Mouse (Mus musculus): ENCODE measurements at regions not wholly inside any gene's neighbourhood (a gene's known extent, or its start where the extent isn't known, plus 50 kb on each side); places are given as distances from the start of the nearest gene placed in this dataset.
A peak's percentile ranks its signal among the peaks of the same experiment; 100 is the strongest.

- DNase-seq (ENCODE audit: low spot score): no peak
These were observed 326.5 kb upstream of the Ubash3b start for GRCm38 (mm10) chr9:41488046-41488445.

- no peak for DNase-seq (ENCODE audit: low spot score)
These were observed 321.7 kb upstream of the Ubash3b start for GRCm38 (mm10) chr9:41483218-41483617.

GRCm38 (mm10) chr9:41481611-41482266, 320.2 kb upstream of the Ubash3b start:
- no peak for DNase-seq (ENCODE audit: low spot score)

- no peak for DNase-seq (ENCODE audit: low spot score)
These were observed 318.6 kb upstream of the Ubash3b start for GRCm38 (mm10) chr9:41479854-41480749.

GRCm38 (mm10) chr9:41479085-41479484, 317.6 kb upstream of the Ubash3b start:
- no peak for DNase-seq (ENCODE audit: low spot score)

GRCm38 (mm10) chr9:41478106-41478848, 316.8 kb upstream of the Ubash3b start:
- no peak for DNase-seq (ENCODE audit: low spot score)

- no peak for DNase-seq (ENCODE audit: low spot score)
These were observed 313.8 kb upstream of the Ubash3b start for GRCm38 (mm10) chr9:41475326-41475725.

GRCm38 (mm10) chr9:41474945-41475297, 313.4 kb upstream of the Ubash3b start:
- DNase-seq (ENCODE audit: low spot score): no peak

- peak; percentile 84 for DNase-seq (ENCODE audit: low spot score)
These were observed 312.9 kb upstream of the Ubash3b start for GRCm38 (mm10) chr9:41474244-41474944.

GRCm38 (mm10) chr9:41473506-41473905, 312.0 kb upstream of the Ubash3b start:
- no peak for DNase-seq (ENCODE audit: low spot score)

GRCm38 (mm10) chr9:41471345-41471744, 309.8 kb upstream of the Ubash3b start:
- no peak for DNase-seq (ENCODE audit: low spot score)

GRCm38 (mm10) chr9:41470010-41470409, 308.5 kb upstream of the Ubash3b start:
- DNase-seq (ENCODE audit: low spot score): no peak

GRCm38 (mm10) chr9:41469414-41469813, 307.9 kb upstream of the Ubash3b start:
- DNase-seq (ENCODE audit: low spot score): no peak

GRCm38 (mm10) chr9:41464057-41464685, 302.7 kb upstream of the Ubash3b start:
- DNase-seq (ENCODE audit: low spot score): no peak

GRCm38 (mm10) chr9:41461742-41462141, 300.2 kb upstream of the Ubash3b start:
- DNase-seq (ENCODE audit: low spot score): peak; percentile 87

GRCm38 (mm10) chr9:41460709-41461108, 299.2 kb upstream of the Ubash3b start:
- no peak for DNase-seq (ENCODE audit: low spot score)

- no peak for DNase-seq (ENCODE audit: low spot score)
These were observed 295.5 kb upstream of the Ubash3b start for GRCm38 (mm10) chr9:41457003-41457402.

GRCm38 (mm10) chr9:41451738-41452137, 290.2 kb upstream of the Ubash3b start:
- peak; percentile 31 for DNase-seq (ENCODE audit: low spot score)

- no peak for DNase-seq (ENCODE audit: low spot score)
These were observed 287.7 kb upstream of the Ubash3b start for GRCm38 (mm10) chr9:41449233-41449632.

- DNase-seq (ENCODE audit: low spot score): no peak
These were observed 286.4 kb upstream of the Ubash3b start for GRCm38 (mm10) chr9:41447902-41448301.

- peak; percentile 41 for DNase-seq (ENCODE audit: low spot score)
These were observed 285.8 kb upstream of the Ubash3b start for GRCm38 (mm10) chr9:41447211-41447875.

Data from retina, embryonic 14.5 days (tissue).